Mouse (Mus musculus) lung, postnatal 0 days (tissue): Measurements from ENCODE around the gene Gm11562. TPM values are rescaled to one million over a fixed set of nuclear protein-coding genes. Genes with fewer than 3 reads are reported as not detected.
"Not testable (repeated sequence)": the region's sequence is repeated elsewhere in the genome, so short reads cannot be mapped to it uniquely, and the experiment has no call there.

Experiments
- ATAC-seq: fragments of 200-750 bp; cut with Nextera tagmentation; 2 replicates; pipeline ENCODE4 v1.8.0; 2017; ENCODE audit warnings: moderate library complexity
- DNase-seq: peaks from one replicate; pipeline ENCODE4 v3.0.0-alpha.2; 2016; ENCODE audit warnings: low spot score
- H3K27ac ChIP-seq: fragments of 300-500 bp; sonication (generic); 2 replicates; pipeline ENCODE4 v1.5.1; 2014; ENCODE audit warnings: antibody characterized with exemption, mild to moderate bottlenecking, low read length, mixed read lengths
- H3K27me3 ChIP-seq: fragments of 300-500 bp; sonication (generic); replicated peaks from 2 replicates; pipeline ENCODE4 v1.6.1; 2014; ENCODE audit warnings: low read length, mixed read lengths; ENCODE audit not compliant: insufficient read depth
- H3K36me3 ChIP-seq: fragments of 300-500 bp; sonication (generic); 2 replicates; pipeline ENCODE4 v1.6.1; 2014; ENCODE audit warnings: low read length, mixed read lengths; ENCODE audit not compliant: insufficient read depth
- H3K4me1 ChIP-seq: fragments of 300-500 bp; sonication (generic); 2 replicates; pipeline ENCODE4 v1.6.1; 2014; ENCODE audit warnings: antibody characterized with exemption, low read depth, low read length, mixed read lengths; ENCODE audit not compliant: insufficient read depth
- H3K4me2 ChIP-seq: fragments of 300-500 bp; sonication (generic); replicated peaks from 2 replicates; pipeline ENCODE4 v1.6.1; 2014; ENCODE audit warnings: low read depth, mild to moderate bottlenecking, low read length, moderate library complexity, mixed read lengths
- H3K4me3 ChIP-seq: fragments of 300-500 bp; sonication (generic); 2 replicates; pipeline ENCODE4 v1.5.1; 2014; ENCODE audit warnings: low read depth, low read length
- H3K9ac ChIP-seq: fragments of 300-500 bp; sonication (generic); replicated peaks from 2 replicates; pipeline ENCODE4 v1.6.1; 2014; ENCODE audit warnings: low read depth, mild to moderate bottlenecking
- H3K9me3 ChIP-seq: fragments of 300-500 bp; sonication (generic); 2 replicates; pipeline ENCODE4 v1.6.1; 2016; ENCODE audit warnings: low read length, mixed read lengths
- CTCF ChIP-seq: IDR thresholded peaks from 2 replicates; pipeline ENCODE4 v1.5.1; 2016; ENCODE audit warnings: antibody characterized with exemption, mild to moderate bottlenecking
- EP300 ChIP-seq: IDR thresholded peaks from 2 replicates; pipeline ENCODE4 v1.6.1; 2016; ENCODE audit warnings: antibody characterized with exemption, mild to moderate bottlenecking, control low read depth
- WGBS: fragments of 180-500 bp; shearing (Covaris S2); extraction: QIAGEN DNeasy Blood & Tissue Kit; methylation state at CpG from one replicate; pipeline ENCODE4 v1.1.7; 2014; 5-methylcytosine and 5-hydroxymethylcytosine counted together
- polyA plus RNA-seq: library from polyadenylated mRNA; unstranded; fragments of >200 nt; fragmentation: Nextera tagmentation; extraction: Ambion mirVana; gene quantifications from 2 replicates; pipeline ENCODE4 v1.2.1, GENCODE M21; 2015

The Gm11562 gene
- polyA plus RNA-seq, 1 experiment from 2014 or later = not detected

- no peak for ATAC-seq
These were observed 10.7 kb upstream of the Gm11562 start for GRCm38 (mm10) chr11:99630890-99631289.

GRCm38 (mm10) chr11:99628138-99628537 lies 7.9 kb upstream of the Gm11562 start, which contains the start of gene Krtap4-1:
Gene Krtap4-1, minus strand, starts transcription at chr11:99628238.
- no peak within 1 kb of the TSS for H3K4me2 ChIP-seq
- H3K9ac ChIP-seq = no peak within 1 kb of the TSS
- H3K27ac ChIP-seq = no peak within 1 kb of the TSS
- no peak within 1 kb of the TSS for H3K4me3 ChIP-seq
- H3K9me3 ChIP-seq = no peaks in the 10 kb centered on the region
- TF ChIP-seq EP300 (no peak), CTCF (no peak)
- 76% methylated on average over 4 of the region's 4 CpGs for WGBS
- H3K4me1 ChIP-seq = no peaks in the 10 kb centered on the region
- ATAC-seq (no peak), DNase-seq (no peak)
- no peaks in the 10 kb centered on the region for H3K36me3 ChIP-seq
- H3K27me3 ChIP-seq = no peaks in the 10 kb centered on the region

More at GRCm38 (mm10) chr11:99630890-99631289, 10.7 kb upstream of the Gm11562 start:
- Histone ChIP-seq H3K4me3 (no peak overlapping the region), H3K9me3 (no peaks in the 10 kb centered on the region), H3K4me1 (no peaks in the 10 kb centered on the region), H3K36me3 (no peaks in the 10 kb centered on the region), H3K9ac (no peak overlapping the region), H3K27me3 (no peaks in the 10 kb centered on the region), H3K27ac (no peak overlapping the region), H3K4me2 (no peak overlapping the region)
- WGBS = 38% methylated on average over 3 of the region's 3 CpGs
- no peak for TF ChIP-seq EP300
- TF ChIP-seq CTCF = no peak
- no peak for DNase-seq

GRCm38 (mm10) chr11:99614796-99615363 lies 5.4 kb downstream of the Gm11562 start, which contains the start of gene Krtap2-4:
Gene Krtap2-4, minus strand, starts transcription at chr11:99614846.
- TF ChIP-seq EP300 (no peak), CTCF (no peak)
- DNase-seq (no peak), ATAC-seq (no peak)
- Histone ChIP-seq H3K9ac (no peak within 1 kb of the TSS), H3K27me3 (no peaks in the 10 kb centered on the region), H3K4me2 (no peak within 1 kb of the TSS), H3K27ac (no peak within 1 kb of the TSS), H3K4me1 (no peaks in the 10 kb centered on the region), H3K4me3 (no peak within 1 kb of the TSS), H3K9me3 (no peaks in the 10 kb centered on the region), H3K36me3 (no peaks in the 10 kb centered on the region)
- 52% methylated on average over 3 of the region's 3 CpGs for WGBS

- not testable (repeated sequence) for H3K36me3 ChIP-seq, H3K27me3 ChIP-seq, H3K27ac ChIP-seq, H3K9me3 ChIP-seq, DNase-seq, H3K4me2 ChIP-seq, H3K4me3 ChIP-seq, H3K9ac ChIP-seq, ATAC-seq, H3K4me1 ChIP-seq
- 55% methylated on average over 1 of the region's 2 CpGs for WGBS
These were observed 10.1 kb downstream of the Gm11562 start, which contains the start of gene Gm11937 for GRCm38 (mm10) chr11:99610089-99610488. Gene Gm11937, minus strand, starts transcription at chr11:99610189.

GRCm38 (mm10) chr11:99609126-99609525 lies 11.1 kb downstream of the Gm11562 start:
- TF ChIP-seq EP300 (no peak), CTCF (no peak)
- no peak overlapping the region for H3K9ac ChIP-seq
- no peaks in the 10 kb centered on the region for H3K4me1 ChIP-seq
- no peaks in the 10 kb centered on the region for H3K27me3 ChIP-seq
- H3K36me3 ChIP-seq = no peaks in the 10 kb centered on the region
- no peak overlapping the region for H3K4me2 ChIP-seq
- H3K4me3 ChIP-seq = no peak overlapping the region
- ATAC-seq (no peak), DNase-seq (no peak)
- no peak overlapping the region for H3K27ac ChIP-seq
- 70% methylated on average over 1 of the region's 1 CpGs for WGBS
- no peaks in the 10 kb centered on the region for H3K9me3 ChIP-seq

- not testable (repeated sequence) for H3K4me2 ChIP-seq, H3K4me3 ChIP-seq, H3K9ac ChIP-seq, H3K36me3 ChIP-seq, H3K4me1 ChIP-seq, DNase-seq, H3K27me3 ChIP-seq, H3K27ac ChIP-seq, H3K9me3 ChIP-seq, ATAC-seq
- WGBS = 48% methylated on average over 1 of the region's 1 CpGs
These were observed 17.0 kb downstream of the Gm11562 start, which contains the start of gene Gm11938 for GRCm38 (mm10) chr11:99603208-99603607. Gene Gm11938, minus strand, starts transcription at chr11:99603308.

- H3K27me3 ChIP-seq, H3K4me3 ChIP-seq, H3K9ac ChIP-seq, DNase-seq, ATAC-seq, H3K9me3 ChIP-seq, H3K36me3 ChIP-seq, H3K27ac ChIP-seq, H3K4me2 ChIP-seq, H3K4me1 ChIP-seq: not testable (repeated sequence)
- 64% methylated on average over 6 of the region's 6 CpGs for WGBS
These were observed 22.5 kb downstream of the Gm11562 start, which contains the start of gene Krtap9-3 for GRCm38 (mm10) chr11:99597742-99598141. Gene Krtap9-3, minus strand, starts transcription at chr11:99598105.
